ENCODE assay signal across 10 mouse cellular contexts in genomic region chr17:80779782-80780181, GRCm38 (mm10). TPM values are rescaled to one million over a fixed set of nuclear protein-coding genes. Genes with fewer than 3 reads are reported as not detected.
DNase-seq lines count a peak whose midpoint lies in the region; ATAC-seq and TF ChIP-seq lines count a peak whose summit lies in the region.
"Had no signal": no experiment of that assay in that cellular context is flagged by ENCODE, and none has a peak within 500 bp of the region (broad histone marks: within the 10 kb centered on the region; RNA-seq: fewer than 3 reads in every experiment).

No protein-coding gene starts in this region.

- TF ChIP-seq CTCF in heart, adult 2 months (IDR thresholded peaks at IDR 0.05), result no peak
- TF ChIP-seq CTCF in intestine, postnatal 0 days (IDR thresholded peaks at IDR 0.05; ENCODE audit: low read depth), result no peak

- intact Hi-C loops in heart, adult 2 months (cut with DNase I), result no loop called here

- no peak overlapping the region for H3K4me2 ChIP-seq in heart, embryonic 11.5 days
- no peak overlapping the region for H3K4me2 ChIP-seq in intestine, postnatal 0 days (replicated peaks; ENCODE audit: low read depth)

- peak; percentile 45 to 73 for DNase-seq in heart, adult 2 months
- peak; percentile 52 for DNase-seq in right cerebral cortex, adult 18-20 months
- DNase-seq in right cerebral cortex, postnatal 4 days, result no peak
- DNase-seq in gastrocnemius, postnatal 4 days (ENCODE audit: low spot score in 2 of 2), result peak; percentile 30 to 79
- DNase-seq in skeletal muscle tissue, adult 2 months (ENCODE audit: low read depth, low spot score), result peak; percentile 73
- no peak for DNase-seq in thymus, adult 18-20 months
- DNase-seq: adrenal gland, postnatal 25 days had no signal

- TF ChIP-seq EP300 in heart, adult 2 months (IDR thresholded peaks at IDR 0.05; ENCODE audit: insufficient read depth, low read depth, low read length), result no peak

- peaks cover 5% of the 10 kb centered on the region; the same call in 1 of the 2 replicates for H3K36me3 ChIP-seq in heart, adult 2 months (ENCODE audit: control insufficient read depth, insufficient read depth, low read length)
- H3K36me3 ChIP-seq in heart, embryonic 11.5 days (ENCODE audit: control insufficient read depth, insufficient read depth, low read length), result no peaks in the 10 kb centered on the region
- H3K36me3 ChIP-seq in intestine, postnatal 0 days (ENCODE audit: control insufficient read depth, insufficient read depth), result no peaks in the 10 kb centered on the region

- H3K9me3 ChIP-seq in heart, embryonic 11.5 days (replicated peaks; ENCODE audit: control insufficient read depth, low read length), result no peaks in the 10 kb centered on the region
- no peaks in the 10 kb centered on the region for H3K9me3 ChIP-seq in intestine, postnatal 0 days (ENCODE audit: control insufficient read depth)

- WGBS in heart, adult 2 months, result 32% methylated on average over 6 of the region's 6 CpGs
- WGBS in heart, embryonic 11.5 days (ENCODE audit: insufficient replicate concordance), result 78% methylated on average over 6 of the region's 6 CpGs
- WGBS in intestine, postnatal 0 days, result 64% methylated on average over 6 of the region's 6 CpGs

- H3K79me2 ChIP-seq in heart, adult 2 months (replicated peaks; ENCODE audit: control insufficient read depth, insufficient read depth, low read length), result no peaks in the 10 kb centered on the region

- no peak for ATAC-seq in heart, embryonic 11.5 days (replicated peaks; ENCODE audit: insufficient number of reproducible peaks, low FRiP score, low TSS enrichment)
- ATAC-seq in intestine, postnatal 0 days, result no peak

- peaks cover 7% of the 10 kb centered on the region for H3K4me1 ChIP-seq in heart, adult 2 months (ENCODE audit: control insufficient read depth, insufficient read depth, low read length)
- H3K4me1 ChIP-seq in heart, embryonic 11.5 days (ENCODE audit: control insufficient read depth, insufficient read depth, low read length), result no peaks in the 10 kb centered on the region
- no peaks in the 10 kb centered on the region for H3K4me1 ChIP-seq in intestine, postnatal 0 days (replicated peaks; ENCODE audit: control insufficient read depth, insufficient read depth, low read length)

- H3K27ac ChIP-seq in heart, adult 2 months, result no peak overlapping the region; the same call in 1 of the 2 replicates
- H3K27ac ChIP-seq in heart, embryonic 11.5 days (ENCODE audit: low read depth, low read length), result no peak overlapping the region
- H3K27ac ChIP-seq in intestine, postnatal 0 days (ENCODE audit: low read depth, low read length), result no peak overlapping the region
- H3K27ac ChIP-seq: macrophage had no signal

- no peak overlapping the region for H3K9ac ChIP-seq in heart, adult 2 months (ENCODE audit: low read depth, low read length)
- no peak overlapping the region for H3K9ac ChIP-seq in heart, embryonic 11.5 days (ENCODE audit: low read depth, low read length)
- H3K9ac ChIP-seq in intestine, postnatal 0 days (ENCODE audit: low read depth, low read length), result no peak overlapping the region

- no peak overlapping the region for H3K4me3 ChIP-seq in heart, adult 2 months
- H3K4me3 ChIP-seq in heart, embryonic 11.5 days (ENCODE audit: low read depth, low read length), result no peak overlapping the region
- H3K4me3 ChIP-seq in intestine, postnatal 0 days (ENCODE audit: low read depth, low read length), result no peak overlapping the region

- no peak for TF ChIP-seq POLR2A in heart, adult 2 months (IDR thresholded peaks at IDR 0.05; ENCODE audit: insufficient read depth, low read depth, low read length)

- H3K27me3 ChIP-seq in heart, adult 2 months (ENCODE audit: control insufficient read depth, insufficient read depth, low read length), result no peaks in the 10 kb centered on the region
- H3K27me3 ChIP-seq in heart, embryonic 11.5 days (ENCODE audit: control insufficient read depth, insufficient read depth, low read length), result no peaks in the 10 kb centered on the region
- H3K27me3 ChIP-seq in intestine, postnatal 0 days (replicated peaks; ENCODE audit: control insufficient read depth, insufficient read depth, low read length), result no peaks in the 10 kb centered on the region

RNA-seq across cellular contexts. Expression of gene Map4k3, which starts 51.5 kb away (rescaled TPM):
- 10 to 100 TPM; 24.4 to 24.7 TPM for total RNA-seq in heart, adult 2 months (2021)
- polyA plus RNA-seq in heart, adult 2 months (2012; rRNA removed), result 12.8 and 20.3 TPM in 2 replicates
- polyA plus RNA-seq in heart, embryonic 11.5 days (2014; fragmentation: Nextera tagmentation; extraction: Ambion mirVana), result 20.4 and 22.0 TPM in 2 replicates
- total RNA-seq in gastrocnemius, postnatal 4 days (2021), result 10 to 100 TPM; 32.7 to 38.2 TPM
- polyA plus RNA-seq in intestine, postnatal 0 days (2015; fragmentation: Nextera tagmentation; extraction: Ambion mirVana), result 13.5 and 13.8 TPM in 2 replicates

Comparison
In these comparisons a context has a peak if more than half of its experiments do, and no peak if none do; other contexts are left out.
1. DNase-seq: peak in heart, adult 2 months (2 of 2), right cerebral cortex, adult 18-20 months (single experiment), gastrocnemius, postnatal 4 days (2 of 2) and skeletal muscle tissue, adult 2 months (single experiment); none in right cerebral cortex, postnatal 4 days (single experiment) and thymus, adult 18-20 months (0 of 2).